Mouse (Mus musculus): ENCODE data around the gene Prr9.
A peak's percentile ranks its signal among the peaks of the same experiment; 100 is the strongest.

Gene Prr9

GRCm38 (mm10) chr3:92123847-92124246, at the start of gene Prr9:
Gene Prr9 (minus strand): TSS chr3:92123947.
- no peak for DNase-seq (ENCODE audit: low read depth)

DNA sequence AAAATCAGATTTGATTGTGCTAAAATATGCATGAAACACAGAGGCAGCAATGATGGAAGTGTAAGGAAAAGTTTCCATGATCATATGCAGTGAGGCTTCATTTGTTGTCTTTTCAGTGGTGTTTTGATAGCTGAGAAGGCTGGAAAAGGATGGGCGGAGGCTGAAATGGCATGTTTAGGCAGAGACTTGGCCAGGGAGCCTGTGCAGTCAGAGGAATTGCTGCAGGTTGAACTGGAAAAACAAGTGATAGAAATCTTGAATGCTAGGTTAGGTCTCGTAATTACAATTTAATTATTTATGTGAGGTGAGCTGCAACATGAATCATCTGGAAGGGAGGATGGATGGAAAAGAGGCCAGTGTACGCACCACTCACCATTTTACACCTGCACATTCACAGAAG, 46.1 kb upstream of the Prr9 start:
- DNase-seq (ENCODE audit: low read depth): no peak

DNA sequence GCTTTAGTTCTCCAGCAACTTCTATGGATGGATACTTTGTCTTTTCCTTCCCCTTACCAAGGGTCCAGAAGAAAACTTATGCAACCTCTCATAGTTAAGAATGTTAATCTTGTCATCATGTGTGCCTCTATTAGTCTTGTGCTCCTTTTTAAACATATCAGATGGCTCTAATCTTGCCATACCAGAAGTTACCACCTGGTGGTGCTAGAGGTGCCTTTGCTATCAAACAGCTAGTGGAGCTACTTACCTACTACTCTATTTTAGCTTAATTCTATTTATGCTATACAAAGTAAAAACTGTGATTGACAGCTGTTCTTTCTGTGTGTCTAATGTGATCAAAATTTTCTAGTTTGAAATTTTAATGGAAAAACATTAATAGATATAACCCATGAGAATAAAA, 29.6 kb upstream of the Prr9 start:
- DNase-seq (ENCODE audit: low read depth): peak; percentile 68

GRCm38 (mm10) chr3:92150631-92151277, 27.0 kb upstream of the Prr9 start:
- DNase-seq (ENCODE audit: low read depth): peak; percentile 77

DNA sequence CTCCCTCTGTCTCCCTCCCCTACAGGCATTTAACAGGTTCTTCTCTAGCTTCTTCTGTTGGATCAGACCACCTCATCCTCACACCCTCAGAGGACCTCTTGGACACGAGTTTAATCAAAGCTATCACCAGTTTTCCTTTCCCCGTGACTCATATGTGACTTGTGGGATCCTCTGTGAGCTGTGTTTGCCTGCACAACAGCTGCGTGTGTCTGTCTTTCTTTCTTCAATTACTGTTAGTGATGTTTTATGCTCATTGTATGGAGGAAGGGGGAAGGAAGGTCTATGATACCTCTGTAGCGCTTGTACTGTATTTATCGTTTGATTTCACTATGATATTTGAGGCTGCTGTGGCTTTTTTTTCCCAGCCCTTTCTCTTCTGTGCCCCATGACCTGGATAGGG, 24.2 kb upstream of the Prr9 start:
- no peak for DNase-seq (ENCODE audit: low read depth)

GRCm38 (mm10) chr3:92147420-92147819, 23.7 kb upstream of the Prr9 start:
- peak; percentile 5 for DNase-seq (ENCODE audit: low read depth)

DNA sequence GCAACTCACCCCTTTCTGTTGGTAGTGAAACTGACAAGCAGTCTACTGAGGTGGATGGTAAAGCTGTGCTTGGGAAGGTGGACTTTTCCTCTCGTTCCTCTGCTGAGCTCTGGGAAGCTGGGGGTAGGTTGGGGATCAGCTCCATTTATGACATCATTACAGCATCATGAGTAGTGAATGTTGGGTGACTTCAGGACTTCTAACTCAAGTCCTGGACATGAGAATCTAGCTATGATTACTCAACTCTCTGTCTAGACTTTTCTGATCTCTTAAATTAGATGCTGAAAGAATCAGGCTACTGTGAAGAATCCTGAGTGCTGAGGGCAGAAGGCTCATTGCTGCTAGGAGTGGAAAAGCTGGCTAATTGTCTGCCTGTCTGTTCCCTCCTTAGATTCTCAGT, 18.9 kb upstream of the Prr9 start, which contains the start of gene Lelp1:
Gene Lelp1, minus strand, starts transcription at position 101 of the 400 bp plus-strand sequence.
- no peak for DNase-seq (ENCODE audit: low read depth)

- no peak for DNase-seq (ENCODE audit: low read depth)
Observed at GRCm38 (mm10) chr3:92120902-92121301, 2.8 kb downstream of the Prr9 start.

DNA sequence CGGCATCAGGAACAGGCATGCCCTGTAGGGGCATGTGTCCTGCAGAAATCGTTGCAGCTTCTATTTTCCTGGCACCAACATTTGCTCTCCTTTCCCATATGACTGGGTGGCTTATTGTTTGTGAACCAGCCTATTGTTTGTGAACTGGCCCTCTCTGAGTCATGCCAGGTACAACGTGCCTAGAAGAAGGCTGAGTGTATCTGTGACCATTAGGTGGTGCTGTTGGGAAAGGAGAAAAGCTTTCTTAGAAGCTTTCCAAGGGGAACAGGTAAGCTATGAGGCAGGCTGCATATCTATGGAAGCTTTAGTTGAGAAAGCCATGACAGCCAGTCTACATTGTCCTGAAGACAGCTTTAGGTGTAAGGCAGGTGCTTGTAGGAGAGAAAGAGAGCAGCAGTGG, 5.8 kb downstream of the Prr9 start:
- no peak for DNase-seq (ENCODE audit: low read depth)

DNA sequence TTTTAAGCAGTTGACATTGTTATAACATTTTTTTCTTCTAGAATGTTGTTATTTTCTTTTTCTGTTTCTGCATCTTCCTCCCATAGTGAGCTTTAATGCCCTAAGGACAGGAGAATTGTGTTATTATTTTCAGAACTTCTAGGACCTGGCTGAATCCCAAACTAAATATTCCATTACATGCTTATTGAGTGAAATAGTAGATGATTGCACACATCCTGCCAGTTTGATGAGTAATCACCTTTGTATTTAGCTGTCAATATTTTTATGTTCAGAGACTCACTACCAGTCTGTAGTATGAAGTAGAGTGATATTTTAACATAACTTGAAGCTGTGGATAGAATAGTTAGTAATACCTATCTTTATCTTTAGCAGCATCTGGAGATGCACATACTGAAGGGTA, 12.2 kb downstream of the Prr9 start:
- DNase-seq (ENCODE audit: low read depth): no peak

DNA sequence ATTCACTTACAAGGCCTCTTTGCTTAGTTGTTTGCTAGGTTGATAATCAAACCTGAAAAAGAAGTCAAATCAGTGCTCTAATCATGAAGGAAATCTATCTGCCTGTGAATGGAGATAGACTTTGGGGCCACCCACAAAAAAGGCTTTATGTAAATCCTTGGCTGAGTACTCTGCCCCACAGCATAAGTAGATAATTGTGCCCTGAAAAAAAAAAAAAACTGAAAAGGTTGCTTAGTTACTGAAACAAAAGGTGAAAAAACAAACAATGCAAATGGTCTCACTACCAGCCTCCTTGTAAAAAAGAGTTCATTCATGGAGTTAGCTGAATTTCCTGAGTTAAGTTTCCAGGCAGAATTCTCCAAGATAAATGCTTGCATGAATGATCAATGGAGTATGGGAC, 13.0 kb downstream of the Prr9 start:
- DNase-seq (ENCODE audit: low read depth): no peak

- no peak for DNase-seq (ENCODE audit: low read depth)
Observed at GRCm38 (mm10) chr3:92106582-92106981, 17.2 kb downstream of the Prr9 start.

DNA sequence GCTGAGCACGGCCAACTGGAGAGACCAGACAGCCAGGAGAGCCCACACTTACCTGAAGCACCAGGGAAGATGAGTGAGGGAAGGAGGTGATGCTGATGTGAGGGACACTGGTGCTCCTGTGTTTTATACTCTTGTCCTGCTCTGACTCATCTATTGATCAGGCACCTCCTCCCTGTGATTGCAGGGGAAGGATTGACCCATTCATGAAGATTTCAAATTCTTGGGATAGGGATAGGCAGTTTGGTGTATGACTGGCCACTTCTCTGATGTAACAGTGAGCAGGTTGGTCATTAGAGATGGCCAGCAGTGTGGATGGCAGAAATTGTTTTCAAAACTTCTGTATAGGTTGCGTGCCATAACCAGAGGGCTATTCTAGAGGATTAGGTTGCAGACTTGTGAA, 40.7 kb downstream of the Prr9 start, which contains the start of gene Lor:
Gene Lor, minus strand, starts transcription at position 101 of the 400 bp plus-strand sequence.
- no peak for DNase-seq (ENCODE audit: low read depth)

DNA sequence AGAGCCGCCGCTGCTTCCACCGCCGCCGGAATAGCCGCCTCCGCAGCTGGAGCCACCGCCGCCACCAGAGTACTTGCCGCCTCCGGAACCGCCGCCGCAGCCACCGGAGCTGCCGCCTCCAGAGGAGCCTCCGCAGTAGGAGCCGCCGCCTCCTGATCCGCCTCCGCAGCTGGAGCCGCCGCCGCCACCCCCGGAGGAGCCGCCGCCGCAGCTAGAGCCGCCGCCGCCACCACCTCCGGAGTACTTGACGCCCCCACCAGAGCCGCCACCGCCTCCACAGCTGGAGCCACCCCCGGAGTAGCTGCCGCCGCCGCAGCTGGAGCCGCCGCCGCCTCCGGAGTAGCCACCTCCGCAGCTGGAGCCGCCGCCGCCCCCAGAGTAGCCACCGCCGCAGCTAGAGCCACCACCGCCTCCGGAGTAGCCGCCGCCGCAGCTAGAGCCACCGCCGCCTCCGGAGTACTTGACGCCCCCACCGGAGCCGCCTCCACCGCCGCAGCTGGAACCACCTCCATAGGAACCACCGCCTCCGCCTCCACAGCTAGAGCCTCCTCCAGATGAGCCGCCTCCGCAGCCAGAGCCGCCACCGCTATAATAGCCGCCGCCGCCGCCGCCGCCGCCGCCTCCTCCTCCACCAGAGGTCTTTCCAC, 42.3 kb downstream of the Prr9 start:
- no peak for DNase-seq (ENCODE audit: low read depth)

DNA sequence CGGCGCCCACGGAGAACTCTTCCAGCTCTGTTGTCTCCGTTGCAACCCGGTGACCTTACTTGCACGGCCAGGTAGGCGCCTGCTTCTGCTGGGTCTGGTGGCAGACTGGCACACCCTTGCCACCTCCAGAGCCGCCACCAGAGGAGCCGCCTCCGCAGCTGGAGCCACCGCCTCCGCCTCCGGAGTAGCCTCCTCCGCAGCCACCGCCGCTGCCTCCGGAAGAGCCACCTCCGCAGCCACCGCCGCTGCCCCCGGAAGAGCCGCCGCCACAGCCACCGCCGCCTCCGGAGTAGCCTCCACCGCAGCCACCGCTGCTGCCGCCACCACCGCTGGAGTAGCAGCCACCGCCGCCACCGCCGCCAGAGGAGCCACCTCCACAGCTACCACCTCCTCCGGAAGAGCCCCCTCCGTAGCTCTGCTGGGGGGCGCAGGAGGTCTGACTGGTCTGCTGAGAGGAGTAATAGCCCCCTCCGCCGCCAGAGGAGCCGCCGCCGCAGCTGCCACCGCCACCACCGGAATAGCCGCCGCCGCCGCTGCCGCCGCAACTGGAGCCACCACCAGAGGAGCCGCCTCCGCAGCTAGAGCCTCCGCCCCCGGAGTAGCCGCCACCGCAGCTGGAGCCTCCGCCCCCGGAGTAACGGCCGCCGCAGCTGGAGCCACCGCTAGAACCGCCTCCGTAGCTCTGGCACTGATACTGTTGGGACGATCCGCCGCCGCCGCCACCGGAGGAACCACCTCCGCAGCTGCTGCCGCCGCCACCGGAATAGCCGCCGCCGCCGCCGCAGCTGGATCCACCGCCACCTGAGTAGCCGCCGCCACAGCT, 43.1 kb downstream of the Prr9 start:
- DNase-seq (ENCODE audit: low read depth): no peak

All from NIH3T3 (cell line).